Mouse (Mus musculus) forebrain, embryonic 15.5 days (tissue): ENCODE data around the gene Bad. TPM values are rescaled to one million over a fixed set of nuclear protein-coding genes. Genes with fewer than 3 reads are reported as not detected.
"Not testable (repeated sequence)": the region's sequence is repeated elsewhere in the genome, so short reads cannot be mapped to it uniquely, and the experiment has no call there.

Experiments
- ATAC-seq: fragments of 200-750 bp; cut with Nextera tagmentation; replicated peaks from 2 replicates; pipeline ENCODE4 v1.8.0; 2017; ENCODE audit warnings: mild to moderate bottlenecking, moderate TSS enrichment, moderate library complexity
- H3K27ac ChIP-seq: fragments of 300-500 bp; sonication (generic); replicated peaks from 2 replicates; pipeline ENCODE4 v1.5.1; 2015; ENCODE audit warnings: mild to moderate bottlenecking, inconsistent platforms
- H3K27me3 ChIP-seq: fragments of 300-500 bp; sonication (generic); 2 replicates; pipeline ENCODE4 v1.6.1; 2015; ENCODE audit warnings: inconsistent platforms
- H3K36me3 ChIP-seq: fragments of 300-500 bp; sonication (generic); 2 replicates; pipeline ENCODE4 v1.6.1; 2015; ENCODE audit warnings: mild to moderate bottlenecking, inconsistent platforms
- H3K4me1 ChIP-seq: fragments of 300-500 bp; sonication (generic); 2 replicates; pipeline ENCODE4 v1.6.1; 2015; ENCODE audit warnings: inconsistent platforms
- H3K4me2 ChIP-seq: fragments of 300-500 bp; sonication (generic); replicated peaks from 2 replicates; pipeline ENCODE4 v1.6.1; 2015; ENCODE audit warnings: mild to moderate bottlenecking, inconsistent platforms
- H3K4me3 ChIP-seq: fragments of 300-500 bp; sonication (generic); 2 replicates; pipeline ENCODE4 v1.5.1; 2015; ENCODE audit warnings: mild to moderate bottlenecking, inconsistent platforms
- H3K9ac ChIP-seq: fragments of 300-500 bp; sonication (generic); replicated peaks from 2 replicates; pipeline ENCODE4 v1.6.1; 2015; ENCODE audit warnings: mild to moderate bottlenecking, inconsistent platforms
- H3K9me3 ChIP-seq: fragments of 300-500 bp; sonication (generic); 2 replicates; pipeline ENCODE4 v1.6.1; 2016; ENCODE audit warnings: inconsistent platforms
- WGBS: fragments of 180-500 bp; shearing (Covaris S2); methylation state at CpG from one replicate; pipeline ENCODE4 v1.1.7; 2015; ENCODE audit warnings: mixed read lengths; 5-methylcytosine and 5-hydroxymethylcytosine counted together
- polyA plus RNA-seq: library from polyadenylated mRNA; unstranded; fragments of >200 nt; fragmentation: Nextera tagmentation; extraction: Ambion mirVana; gene quantifications from 2 replicates; pipeline ENCODE4 v1.2.1, GENCODE M21; 2015

Gene Bad
- polyA plus RNA-seq, result 83.7 and 83.8 TPM in 2 replicates

GRCm38 (mm10) chr19:6941372-6942248, at the start of gene Bad:
Gene Bad (plus strand): TSS chr19:6941861.
- ATAC-seq, result peak; percentile 86
- Histone ChIP-seq H3K27ac (peak within 1 kb of the TSS; percentile 91), H3K27me3 (no peaks in the 10 kb centered on the region), H3K9me3 (no peaks in the 10 kb centered on the region), H3K9ac (peak within 1 kb of the TSS; percentile 90), H3K36me3 (0 out of 2 replicates have a peak, but pooled peaks cover 4% of the 10 kb centered on the region), H3K4me2 (peak within 1 kb of the TSS; percentile 93), H3K4me3 (peak within 1 kb of the TSS; percentile 77), H3K4me1 (peaks cover 42% of the 10 kb centered on the region)
- under 1% methylated on average over 83 of the region's 83 CpGs for WGBS

- WGBS, result 81% methylated on average over 4 of the region's 4 CpGs
- Histone ChIP-seq H3K9me3 (no peaks in the 10 kb centered on the region), H3K36me3 (no peaks in the 10 kb centered on the region), H3K27ac (no peak overlapping the region), H3K9ac (no peak overlapping the region), H3K4me2 (no peak overlapping the region), H3K27me3 (no peaks in the 10 kb centered on the region; the same call in 1 of the 2 replicates), H3K4me3 (no peak overlapping the region), H3K4me1 (no peaks in the 10 kb centered on the region)
- no peak for ATAC-seq
Observed at GRCm38 (mm10) chr19:6892512-6892911, 49.1 kb upstream of the Bad start.

GRCm38 (mm10) chr19:6893731-6894451, 47.8 kb upstream of the Bad start:
- Histone ChIP-seq H3K27me3 (no peaks in the 10 kb centered on the region), H3K4me1 (no peaks in the 10 kb centered on the region), H3K9ac (no peak overlapping the region), H3K27ac (no peak overlapping the region), H3K4me3 (no peak overlapping the region), H3K4me2 (no peak overlapping the region), H3K36me3 (no peaks in the 10 kb centered on the region), H3K9me3 (no peaks in the 10 kb centered on the region)
- no peak for ATAC-seq
- WGBS, result 92% methylated on average over 14 of the region's 14 CpGs

GRCm38 (mm10) chr19:6895608-6896305, 45.9 kb upstream of the Bad start:
- not testable (repeated sequence) for H3K9me3 ChIP-seq, H3K36me3 ChIP-seq, H3K27me3 ChIP-seq, H3K4me3 ChIP-seq, H3K4me2 ChIP-seq, H3K9ac ChIP-seq, H3K27ac ChIP-seq, ATAC-seq, H3K4me1 ChIP-seq
- 91% methylated on average over 18 of the region's 18 CpGs for WGBS

GRCm38 (mm10) chr19:6899641-6900040, 42.0 kb upstream of the Bad start:
- no peak overlapping the region for H3K4me3 ChIP-seq
- 82% methylated on average over 4 of the region's 4 CpGs for WGBS
- no peak overlapping the region for H3K9ac ChIP-seq
- H3K27ac ChIP-seq, result no peak overlapping the region
- H3K4me2 ChIP-seq, result no peak overlapping the region
- H3K9me3 ChIP-seq, result no peaks in the 10 kb centered on the region
- no peak for ATAC-seq
- no peaks in the 10 kb centered on the region for H3K36me3 ChIP-seq
- no peaks in the 10 kb centered on the region for H3K27me3 ChIP-seq
- no peaks in the 10 kb centered on the region for H3K4me1 ChIP-seq

GRCm38 (mm10) chr19:6903031-6903430, 38.6 kb upstream of the Bad start:
- Histone ChIP-seq H3K9me3 (no peaks in the 10 kb centered on the region), H3K4me1 (peaks cover 5% of the 10 kb centered on the region), H3K27me3 (no peaks in the 10 kb centered on the region), H3K9ac (no peak overlapping the region), H3K4me3 (no peak overlapping the region), H3K4me2 (no peak overlapping the region), H3K27ac (no peak overlapping the region), H3K36me3 (0 out of 2 replicates have a peak, but pooled peaks cover 10% of the 10 kb centered on the region)
- 91% methylated on average over 1 of the region's 1 CpGs for WGBS
- ATAC-seq, result no peak

GRCm38 (mm10) chr19:6904846-6905245, 36.8 kb upstream of the Bad start:
- WGBS, result 72% methylated on average over 2 of the region's 2 CpGs
- Histone ChIP-seq H3K27me3 (no peaks in the 10 kb centered on the region), H3K9me3 (no peaks in the 10 kb centered on the region), H3K27ac (no peak overlapping the region), H3K9ac (no peak overlapping the region), H3K4me1 (peaks cover 16% of the 10 kb centered on the region), H3K4me3 (no peak overlapping the region), H3K36me3 (0 out of 2 replicates have a peak, but pooled peaks cover 10% of the 10 kb centered on the region), H3K4me2 (no peak overlapping the region)
- no peak for ATAC-seq

GRCm38 (mm10) chr19:6905498-6906159, 36.0 kb upstream of the Bad start:
- WGBS, result 92% methylated on average over 11 of the region's 11 CpGs
- peaks cover 20% of the 10 kb centered on the region for H3K4me1 ChIP-seq
- ATAC-seq, result no peak

GRCm38 (mm10) chr19:6906199-6906598, 35.5 kb upstream of the Bad start:
- no peak for ATAC-seq
- H3K36me3 ChIP-seq, result 0 out of 2 replicates have a peak, but pooled peaks cover 13% of the 10 kb centered on the region
- H3K4me1 ChIP-seq, result peaks cover 23% of the 10 kb centered on the region
- H3K27me3 ChIP-seq, result no peaks in the 10 kb centered on the region
- H3K27ac ChIP-seq, result no peak overlapping the region
- H3K9ac ChIP-seq, result no peak overlapping the region
- WGBS, result 92% methylated on average over 3 of the region's 3 CpGs
- no peaks in the 10 kb centered on the region for H3K9me3 ChIP-seq
- no peak overlapping the region for H3K4me3 ChIP-seq
- H3K4me2 ChIP-seq, result no peak overlapping the region

More at GRCm38 (mm10) chr19:6905498-6906159, 36.0 kb upstream of the Bad start:
- no peak overlapping the region for H3K4me2 ChIP-seq
- H3K4me3 ChIP-seq, result no peak overlapping the region
- H3K27me3 ChIP-seq, result no peaks in the 10 kb centered on the region
- no peak overlapping the region for H3K27ac ChIP-seq
- H3K36me3 ChIP-seq, result 0 out of 2 replicates have a peak, but pooled peaks cover 10% of the 10 kb centered on the region
- H3K9me3 ChIP-seq, result no peaks in the 10 kb centered on the region
- H3K9ac ChIP-seq, result no peak overlapping the region

GRCm38 (mm10) chr19:6907094-6907493, 34.6 kb upstream of the Bad start:
- Histone ChIP-seq H3K36me3 (peaks cover 21% of the 10 kb centered on the region), H3K4me1 (peaks cover 26% of the 10 kb centered on the region), H3K27ac (no peak overlapping the region), H3K9ac (no peak overlapping the region), H3K4me3 (no peak overlapping the region), H3K4me2 (no peak overlapping the region), H3K9me3 (no peaks in the 10 kb centered on the region), H3K27me3 (no peaks in the 10 kb centered on the region)
- WGBS, result 93% methylated on average over 8 of the region's 8 CpGs
- no peak for ATAC-seq

- Histone ChIP-seq H3K36me3 (peaks cover 30% of the 10 kb centered on the region), H3K9ac (0 out of 2 replicates have a peak overlapping the region, but pooled peaks have one; percentile 0), H3K4me3 (no peak overlapping the region), H3K27ac (no peak overlapping the region), H3K9me3 (no peaks in the 10 kb centered on the region), H3K4me2 (peak overlapping the region; percentile 73), H3K4me1 (peaks cover 26% of the 10 kb centered on the region), H3K27me3 (no peaks in the 10 kb centered on the region)
- WGBS, result 89% methylated on average over 7 of the region's 7 CpGs
- ATAC-seq, result no peak
Observed at GRCm38 (mm10) chr19:6907811-6908540, 33.7 kb upstream of the Bad start.
